Mouse (Mus musculus): ENCODE results near the gene Gm3187. TPM values are rescaled to one million over a fixed set of nuclear protein-coding genes. Genes with fewer than 3 reads are reported as not detected.

Gm3187 gene
- polyA plus RNA-seq (2015; fragmentation: Nextera tagmentation; extraction: Ambion mirVana) = not detected in 2 replicates

DNA sequence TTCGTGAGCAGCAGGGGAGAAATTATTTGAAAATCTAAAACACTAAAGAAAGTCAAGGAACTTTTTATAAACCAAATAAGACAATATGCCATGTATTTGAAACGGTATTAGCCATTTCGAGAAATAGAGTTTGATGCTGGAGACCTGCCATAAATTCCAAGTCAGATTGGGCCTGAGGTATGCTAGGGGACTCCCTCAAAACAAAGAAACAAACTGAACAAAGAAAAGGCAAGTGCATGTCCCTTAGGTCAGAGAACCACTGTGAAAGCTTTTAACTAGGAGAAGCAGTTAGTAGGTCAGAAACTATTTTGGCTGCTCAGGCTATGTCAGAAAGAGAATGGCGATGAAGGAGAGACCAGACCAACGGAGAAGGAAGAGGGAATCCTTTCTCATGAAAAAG is at the start of gene Gm3187:
TSS of gene Gm3187 (plus strand) at position 301 of the 400 bp plus-strand sequence.

GRCm38 (mm10) chr14:5455367-5455766 is 28.6 kb upstream of the Gm3187 start, which contains the start of gene Gm3194:
Gene Gm3194, minus strand, starts transcription at chr14:5455467.

GRCm38 (mm10) chr14:5477730-5478129 is 6.3 kb upstream of the Gm3187 start, which contains the start of gene Gm8246:
Gene Gm8246, minus strand, starts transcription at chr14:5477830.

DNA sequence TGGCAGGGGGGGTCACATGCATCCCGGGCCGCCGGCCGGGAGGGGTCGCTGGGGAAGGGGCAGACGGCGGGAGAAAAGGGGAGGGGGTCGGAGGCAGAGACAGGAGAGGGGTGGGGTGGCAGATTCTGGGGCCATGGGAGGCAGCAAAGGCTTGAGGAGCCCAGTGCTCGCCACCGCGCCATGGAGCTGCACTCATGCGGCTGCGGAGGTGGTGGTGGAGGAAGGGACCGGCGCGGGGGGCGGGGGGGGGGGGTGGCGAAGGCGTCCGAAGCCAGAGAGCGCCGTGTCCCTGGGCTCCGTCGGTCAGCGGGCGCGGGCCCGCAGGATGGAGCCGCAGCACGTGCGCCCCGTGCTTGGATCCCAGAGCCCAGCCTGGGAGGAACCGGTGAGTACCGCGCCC is 17.4 kb downstream of the Gm3187 start, which contains the start of gene Gm3488:
TSS of gene Gm3488 (plus strand) at position 301 of the 400 bp plus-strand sequence.

DNA sequence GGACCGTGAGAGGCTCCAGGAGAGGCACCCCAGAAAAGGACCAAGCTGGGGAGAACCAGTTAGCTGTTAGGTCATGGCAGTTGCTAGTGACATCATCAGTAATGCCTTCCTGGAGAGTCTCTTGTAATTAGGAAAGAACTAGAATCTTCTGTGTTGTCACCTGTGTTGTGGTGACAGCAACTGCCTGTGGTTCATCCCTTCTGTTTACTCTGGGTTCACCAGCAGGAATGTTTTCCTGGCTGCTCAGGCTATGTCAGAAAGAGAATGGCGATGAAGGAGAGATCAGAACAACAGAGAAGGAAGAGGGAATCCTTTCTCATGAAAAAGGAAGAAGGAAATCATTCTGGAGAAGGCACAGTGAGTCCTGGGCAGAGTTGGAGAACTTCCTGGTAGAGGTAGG is 54.2 kb downstream of the Gm3187 start, which contains the start of gene Gm3532:
TSS of gene Gm3532 (plus strand) at position 301 of the 400 bp plus-strand sequence.

Other genes with a start within 250 kb of the Gm3187 start
- not detected in 2 replicates for gene Gm3526, start 223.6 kb upstream of the Gm3187 start, polyA plus RNA-seq (2015; fragmentation: Nextera tagmentation; extraction: Ambion mirVana)
- not detected in 2 replicates for gene Gm3542, start 149.3 kb upstream of the Gm3187 start, polyA plus RNA-seq (2015; fragmentation: Nextera tagmentation; extraction: Ambion mirVana)
- not detected in 2 replicates for gene Gm3500, start 95.2 kb upstream of the Gm3187 start, polyA plus RNA-seq (2015; fragmentation: Nextera tagmentation; extraction: Ambion mirVana)
- 0.22 and 0.30 TPM in 2 replicates for gene Gm3194, start 28.7 kb upstream of the Gm3187 start, polyA plus RNA-seq (2015; fragmentation: Nextera tagmentation; extraction: Ambion mirVana)
- gene Gm8246, start 6.4 kb upstream of the Gm3187 start, polyA plus RNA-seq (2015; fragmentation: Nextera tagmentation; extraction: Ambion mirVana) = not detected in 2 replicates
- 0.15 and 0.72 TPM in 2 replicates for gene Gm3488, start 17.5 kb downstream of the Gm3187 start, polyA plus RNA-seq (2015; fragmentation: Nextera tagmentation; extraction: Ambion mirVana)
- not detected in 2 replicates for gene Gm3532, start 54.3 kb downstream of the Gm3187 start, polyA plus RNA-seq (2015; fragmentation: Nextera tagmentation; extraction: Ambion mirVana)
- gene Gm8265, start 148.8 kb downstream of the Gm3187 start, polyA plus RNA-seq (2015; fragmentation: Nextera tagmentation; extraction: Ambion mirVana) = not detected in 2 replicates
- not detected in 2 replicates for gene Gm9603, start 203.2 kb downstream of the Gm3187 start, polyA plus RNA-seq (2015; fragmentation: Nextera tagmentation; extraction: Ambion mirVana)